Mouse (Mus musculus) kidney, adult 2 months (tissue): Measurements from ENCODE around the gene Topaz1.

Experiments used
- CTCF ChIP-seq: fragments of 200-500 bp; conservative IDR thresholded peaks from 2 replicates; pipeline ENCODE4 v1.5.1; 2011; ENCODE audit warnings: low read depth, mild to moderate bottlenecking, control low read depth, low read length, moderate library complexity, mixed read lengths; ENCODE audit not compliant: insufficient read depth, insufficient read length
- POLR2A ChIP-seq: fragments of 200-500 bp; IDR thresholded peaks from one replicate; pipeline ENCODE4 v1.6.1; 2011; ENCODE audit warnings: low read depth, low read length, control low read depth

- TF ChIP-seq POLR2A (no peak), CTCF (no peak)
These were observed 13.0 kb downstream of the Topaz1 start for GRCm38 (mm10) chr9:122760111-122760510.
